Mouse (Mus musculus) layer of hippocampus, postnatal 10 days (tissue): ENCODE measurements at regions not wholly inside any gene's neighbourhood (a gene's known extent, or its start where the extent isn't known, plus 50 kb on each side); places are given as distances from the start of the nearest gene placed in this dataset.

ENCODE experiments used
- DNase-seq, 2 experiments: peaks; one replicate each; pipeline ENCODE4 v3.0.0; 2021; ENCODE audit warnings: low spot score in 2 of 2

DNA sequence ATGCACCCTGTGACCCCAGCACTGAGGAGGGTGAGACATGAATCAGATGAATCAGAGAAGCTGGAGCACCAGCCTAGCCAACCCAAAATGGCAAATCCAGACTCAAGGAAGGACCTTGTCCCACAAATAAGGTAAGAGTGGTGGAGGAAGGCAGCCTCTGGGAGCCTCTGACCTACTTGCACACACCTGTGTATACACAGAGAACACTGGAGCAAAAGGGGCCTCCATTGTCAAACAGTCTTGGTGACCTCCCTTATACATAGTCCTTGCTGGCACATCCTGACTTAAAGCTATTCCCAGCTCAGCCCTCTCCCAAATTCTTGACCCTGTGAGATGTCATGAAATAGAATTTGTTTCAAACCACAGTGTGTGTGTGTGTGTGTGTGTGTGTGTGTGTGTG, 57.1 kb downstream of the Inhbb start:
- DNase-seq, result no peak

DNA sequence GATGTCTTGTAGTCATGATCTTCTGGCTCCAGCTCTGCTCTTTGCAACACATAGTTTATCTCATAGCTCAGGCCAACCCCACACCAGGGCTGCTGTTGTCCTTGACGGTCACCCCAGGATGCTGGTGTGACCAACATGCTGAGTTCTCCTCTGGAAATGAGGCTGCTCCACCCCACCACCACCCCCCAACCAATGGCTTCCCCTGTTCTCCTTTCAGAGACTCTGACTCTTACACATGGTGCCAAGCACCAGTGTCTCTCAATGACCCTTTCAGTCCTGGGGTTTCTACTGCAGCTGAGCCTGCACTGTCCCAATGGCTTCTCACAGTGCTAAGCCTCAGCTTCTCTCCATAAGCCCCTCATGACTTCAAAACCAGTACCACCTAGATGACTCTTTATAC, 64.0 kb downstream of the Inhbb start:
- DNase-seq, result no peak

DNA sequence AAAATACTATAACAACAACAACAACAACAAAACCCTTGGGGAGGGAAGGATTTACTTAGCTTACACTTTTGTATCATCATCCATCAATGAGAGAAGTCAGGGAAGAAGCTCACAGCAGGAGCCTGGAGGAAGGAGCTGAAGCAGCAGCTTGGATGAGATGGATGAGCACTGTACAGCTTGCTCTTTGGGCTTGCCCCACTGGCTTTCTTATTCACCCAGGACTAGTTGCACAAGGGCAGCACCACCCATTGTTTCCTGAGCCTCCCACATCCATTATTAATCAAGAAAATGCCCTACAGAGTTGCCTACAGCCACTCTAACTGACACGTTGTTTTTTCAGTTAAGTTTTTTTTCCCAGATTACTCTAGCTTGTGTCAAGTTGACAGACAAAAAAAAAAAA, 65.1 kb downstream of the Inhbb start:
- DNase-seq, result no peak

DNA sequence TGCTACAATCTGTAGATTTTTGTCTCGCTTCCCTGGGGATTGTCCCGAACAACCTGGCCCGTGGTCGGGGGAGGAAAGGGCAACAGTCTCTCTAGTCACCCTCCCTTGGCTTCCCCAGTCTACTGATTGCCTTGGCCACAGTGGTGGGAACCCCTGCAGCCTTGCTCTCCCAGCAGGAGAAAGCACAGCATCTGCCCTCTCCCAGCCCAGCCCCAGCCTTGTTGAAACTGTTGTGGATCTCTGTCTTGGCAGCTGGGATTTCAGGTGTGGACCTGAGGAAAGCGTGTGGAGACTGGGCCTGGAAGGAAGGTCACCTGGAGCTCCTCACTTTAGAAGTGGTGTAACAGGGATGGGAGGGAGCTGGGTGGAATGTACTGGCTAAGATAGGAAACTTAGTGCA, 66.6 kb downstream of the Inhbb start:
- no peak for DNase-seq

DNA sequence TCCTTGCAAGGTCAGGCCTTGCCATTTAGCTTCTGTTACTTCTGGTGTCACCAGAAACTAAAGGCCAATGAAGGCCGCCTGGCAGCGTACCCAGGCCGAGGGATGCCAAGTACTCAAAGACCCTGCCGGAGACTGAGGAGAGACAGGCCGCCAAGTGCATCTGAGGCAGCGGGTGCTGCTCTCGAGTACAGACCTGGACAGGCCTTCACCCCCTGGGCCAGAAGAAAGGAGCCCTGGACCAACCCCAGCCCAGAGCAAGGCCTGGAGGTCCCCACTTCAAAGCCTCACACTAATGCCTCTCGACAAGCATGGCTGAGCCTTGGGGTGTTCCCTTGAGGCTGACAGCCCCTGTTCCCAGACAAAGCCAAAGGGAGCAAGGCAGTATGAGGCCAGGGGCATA, 70.5 kb downstream of the Inhbb start:
- DNase-seq, result no peak

DNA sequence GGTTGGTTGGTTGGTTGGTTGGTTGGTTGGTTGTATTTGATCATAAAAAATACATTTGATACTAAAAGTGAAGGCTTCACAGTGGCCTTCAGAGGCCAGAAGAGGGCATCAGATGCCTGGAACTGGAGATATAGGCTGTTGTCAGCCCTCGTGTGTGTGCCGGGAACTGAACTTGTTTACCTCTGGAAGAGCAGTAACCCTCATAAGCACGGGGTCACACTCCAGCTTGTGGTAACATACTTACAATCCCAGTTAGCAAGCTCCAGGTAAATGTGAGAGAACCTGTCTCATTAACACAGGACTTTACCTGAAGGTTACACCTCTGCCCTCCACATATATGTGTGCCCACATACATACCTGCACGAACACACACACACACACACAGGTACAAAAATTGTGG, 71.2 kb downstream of the Inhbb start:
- no peak for DNase-seq

DNA sequence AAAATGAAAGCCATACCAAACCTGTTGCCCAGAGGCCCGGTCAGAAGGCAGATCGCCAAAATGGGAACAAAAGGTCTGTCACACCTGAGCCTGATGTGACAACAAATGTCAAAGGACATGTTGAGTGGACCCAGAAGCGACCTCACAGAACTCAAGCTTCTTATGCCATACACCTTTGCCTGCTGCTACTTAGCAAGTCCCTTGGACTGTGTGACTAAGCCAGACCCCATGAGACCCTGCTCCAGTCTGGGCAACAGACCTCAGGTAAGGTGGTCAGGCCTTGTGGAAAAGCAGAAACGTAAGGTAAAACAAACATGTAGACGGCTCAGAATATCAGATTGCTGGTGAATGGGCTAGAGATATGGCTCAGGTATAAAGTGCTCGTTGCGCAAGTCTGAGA, 71.8 kb downstream of the Inhbb start:
- no peak for DNase-seq

DNA sequence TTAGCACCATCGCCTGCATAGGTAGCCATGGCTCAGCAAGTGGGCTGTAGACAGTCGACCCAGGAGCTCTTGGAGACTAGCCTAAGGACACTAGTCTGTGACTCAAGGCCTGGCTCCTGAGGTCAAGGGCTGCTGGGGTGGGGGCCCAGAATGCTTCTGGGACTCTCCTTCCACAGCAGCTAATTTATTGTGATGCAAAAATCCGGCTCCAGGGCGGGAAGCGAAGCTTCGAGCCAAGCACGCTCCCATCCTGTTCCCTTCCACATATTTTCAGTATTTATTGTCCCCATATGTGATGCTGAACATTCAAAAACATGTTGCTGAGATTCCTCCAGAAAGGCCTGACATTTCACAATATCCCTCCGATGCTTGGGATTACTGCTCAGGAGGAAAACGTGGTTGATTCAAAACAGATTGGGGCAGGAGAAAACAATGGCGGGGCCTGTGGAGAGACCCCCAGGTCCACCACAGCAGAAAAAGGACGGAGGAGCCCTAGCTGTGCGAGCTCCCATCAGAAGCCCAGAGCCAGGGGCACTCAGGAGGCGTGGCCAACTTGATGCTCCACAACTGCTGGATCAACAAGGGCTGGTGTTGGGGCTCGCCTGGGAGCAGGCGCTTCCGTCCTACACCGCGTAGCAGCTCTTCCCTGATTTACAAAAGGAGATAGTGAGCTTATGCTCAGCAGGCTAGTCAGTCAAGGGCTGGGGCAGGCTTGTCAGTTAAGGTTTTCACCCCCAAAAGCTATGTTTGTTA, 73.4 kb downstream of the Inhbb start:
- no peak for DNase-seq

DNA sequence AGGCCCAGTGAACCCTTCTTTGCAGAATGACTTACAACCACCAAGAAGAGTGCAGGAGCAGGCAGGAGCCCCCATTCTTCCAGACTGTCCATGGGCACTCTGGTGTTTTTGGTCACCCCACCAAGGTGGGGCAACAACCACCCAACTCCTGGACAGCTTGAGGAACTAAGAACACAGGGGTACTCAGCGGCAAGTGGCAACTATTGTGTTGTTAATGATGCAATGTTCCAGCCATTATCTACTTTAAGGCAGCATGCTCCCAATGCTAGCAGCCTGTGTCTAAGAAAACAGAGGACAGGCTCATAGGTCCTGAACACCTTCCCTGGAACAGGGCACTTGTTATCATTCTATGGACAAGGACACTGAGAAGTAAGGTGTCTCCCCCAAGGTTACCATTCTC, 74.3 kb downstream of the Inhbb start:
- no peak for DNase-seq

DNA sequence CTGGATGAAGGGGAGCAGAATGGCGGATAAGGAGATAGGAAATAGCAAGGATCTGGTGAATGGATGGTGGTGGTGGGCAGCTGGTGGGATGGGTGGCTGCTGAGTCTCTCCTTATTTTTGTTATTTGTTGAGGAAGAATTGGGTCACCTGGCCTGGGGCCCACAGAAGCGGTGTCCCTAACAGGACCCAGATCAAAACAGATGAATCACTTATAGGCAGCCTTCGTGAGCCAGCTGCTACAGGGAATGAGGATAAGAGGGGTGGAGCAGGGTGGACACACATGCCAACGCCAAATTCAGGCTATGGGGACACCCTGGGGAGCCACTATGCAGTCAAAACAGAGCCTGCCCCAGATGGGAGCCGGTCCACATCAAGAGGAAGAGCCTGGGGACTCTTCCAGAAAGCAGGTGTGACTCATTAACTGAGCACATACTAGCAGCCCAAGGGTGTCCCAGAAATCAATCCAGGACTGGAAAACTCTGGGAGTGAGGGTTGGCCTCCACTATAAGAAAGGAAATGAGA, 75.4 kb downstream of the Inhbb start:
- no peak for DNase-seq

DNA sequence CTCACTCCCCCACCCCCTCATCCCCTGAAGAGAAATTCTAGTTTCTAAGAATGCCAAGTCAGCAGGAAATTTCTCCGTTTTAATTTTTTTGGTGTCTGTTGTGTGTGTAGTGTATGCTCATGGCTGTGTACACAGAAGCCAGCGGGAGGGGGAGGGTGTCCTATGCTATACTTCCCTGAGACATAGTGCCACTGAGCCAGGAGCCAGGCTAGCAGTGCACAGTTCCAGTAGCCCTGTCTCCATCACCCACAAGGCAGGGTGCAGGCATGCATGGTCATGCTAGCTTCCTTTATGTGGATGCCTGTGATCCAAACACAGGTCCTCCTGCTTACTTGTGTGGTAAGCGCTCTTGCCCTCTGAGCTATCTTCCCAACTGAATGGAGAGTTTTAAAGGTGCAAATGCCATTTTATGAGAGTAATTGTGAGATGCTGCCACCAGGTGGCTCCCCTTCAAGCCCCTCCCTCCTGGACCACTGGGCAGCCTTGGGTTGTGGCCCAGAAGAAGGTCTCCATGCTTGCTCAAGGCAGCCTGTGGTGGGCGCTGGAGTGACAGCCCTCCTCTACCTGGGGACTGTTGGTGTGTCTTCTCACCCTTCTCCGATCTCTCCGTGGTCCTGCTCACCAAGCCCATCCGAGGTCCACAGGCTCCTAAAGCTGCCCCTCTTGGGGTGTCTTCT, 76.8 kb downstream of the Inhbb start:
- peak in 1 of 2 experiments; percentile 38 for DNase-seq

DNA sequence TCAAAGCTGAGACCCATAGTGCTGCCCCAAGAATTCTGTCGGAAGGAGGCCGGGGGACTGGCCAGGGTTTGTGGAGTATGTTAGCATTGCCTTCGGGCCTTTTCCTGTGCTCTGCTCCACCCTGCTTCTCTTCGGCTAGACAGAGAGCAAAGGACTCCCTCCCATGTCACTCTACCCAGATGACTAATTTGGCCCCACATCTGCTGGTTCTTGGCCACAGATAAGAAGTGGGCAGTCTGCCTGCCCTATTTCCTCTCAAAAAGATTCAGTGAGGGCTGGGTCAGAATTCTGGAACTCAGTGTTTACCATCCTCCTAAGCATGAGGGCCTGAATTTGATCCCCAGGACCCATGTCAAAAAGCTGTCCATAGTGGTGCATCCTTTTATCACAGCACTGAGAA, 78.0 kb downstream of the Inhbb start:
- DNase-seq, result no peak

DNA sequence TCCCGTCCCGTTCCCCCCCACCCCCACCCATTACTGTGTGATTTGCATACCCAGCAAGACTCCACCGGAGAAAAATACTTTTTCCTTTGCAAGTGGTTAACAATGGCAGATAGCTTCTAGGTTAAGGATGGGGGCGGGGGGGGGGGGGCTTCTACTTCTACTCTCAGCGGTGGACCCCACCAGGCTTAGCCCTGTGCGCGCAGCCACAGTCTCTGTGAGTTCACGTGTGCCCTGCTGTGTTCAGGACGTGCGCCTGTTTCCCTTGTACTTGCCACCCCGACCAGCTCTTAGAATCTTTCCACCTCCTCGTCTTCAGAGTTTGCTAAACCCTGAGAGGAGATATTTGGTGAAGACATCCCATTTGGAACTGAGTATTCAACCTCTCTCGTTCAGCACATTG, 86.9 kb downstream of the Inhbb start:
- DNase-seq, result no peak

DNA sequence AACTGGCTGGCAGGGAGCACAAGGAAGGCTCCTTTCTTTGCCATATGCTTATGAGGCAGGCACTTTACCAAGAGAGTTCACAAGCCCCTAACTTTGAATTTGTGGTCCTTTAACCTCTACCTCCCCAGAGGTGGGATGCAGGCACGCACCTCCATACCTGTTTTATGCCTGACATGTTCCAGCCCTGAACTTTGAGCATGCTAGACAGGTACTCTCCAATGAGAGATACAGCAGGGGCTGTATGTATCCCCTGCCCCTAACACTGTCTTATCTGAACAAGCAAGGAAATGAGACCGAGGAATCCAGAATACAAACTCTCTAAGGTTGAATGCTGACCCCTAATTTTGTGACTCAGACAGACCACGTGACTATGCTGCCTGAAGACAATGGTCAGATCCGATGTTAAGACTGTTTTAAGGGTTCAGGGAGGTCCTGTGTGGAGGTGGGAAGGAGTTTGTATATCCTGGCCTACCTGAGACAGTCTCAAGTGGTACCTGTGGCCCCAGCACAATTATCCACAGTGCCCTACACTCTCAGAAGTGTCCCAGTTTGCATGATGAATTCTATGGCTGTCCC, 91.2 kb downstream of the Inhbb start:
- no peak for DNase-seq

DNA sequence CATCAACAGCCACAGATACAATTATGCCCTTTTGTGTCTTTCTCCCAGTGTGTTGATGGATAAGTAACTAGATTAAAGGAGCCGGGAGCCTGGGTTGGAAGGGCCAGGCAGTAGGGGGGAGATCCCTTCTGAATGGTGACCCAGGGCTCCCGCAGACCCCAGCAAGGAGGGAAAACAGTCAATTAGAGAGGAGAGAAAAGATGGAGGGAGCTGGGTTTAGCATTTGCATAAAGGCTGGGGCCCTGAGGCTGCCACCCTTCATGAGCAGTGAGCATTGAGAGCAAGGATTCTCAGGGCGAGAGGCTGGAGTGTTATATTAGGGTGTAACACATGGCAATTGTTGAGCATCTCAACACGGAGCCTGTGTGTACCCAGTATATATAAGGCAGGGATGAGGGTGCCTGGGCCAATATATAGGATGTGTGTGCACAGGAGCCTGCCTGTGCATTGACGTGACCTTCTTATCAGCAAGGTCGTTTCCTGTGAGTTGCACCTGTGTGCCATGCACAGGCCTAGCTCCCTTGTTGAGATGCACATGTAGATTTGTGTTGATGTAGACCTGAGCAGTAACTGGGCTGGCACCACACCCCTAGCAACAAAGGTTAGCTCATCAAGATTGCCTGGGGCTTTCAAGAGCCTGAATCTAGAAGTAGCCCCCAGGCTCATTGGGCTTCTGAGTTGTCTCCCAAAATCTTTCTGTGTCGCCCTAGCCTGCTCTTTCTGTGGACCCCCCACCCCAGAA, 92.2 kb downstream of the Inhbb start:
- no peak for DNase-seq

DNA sequence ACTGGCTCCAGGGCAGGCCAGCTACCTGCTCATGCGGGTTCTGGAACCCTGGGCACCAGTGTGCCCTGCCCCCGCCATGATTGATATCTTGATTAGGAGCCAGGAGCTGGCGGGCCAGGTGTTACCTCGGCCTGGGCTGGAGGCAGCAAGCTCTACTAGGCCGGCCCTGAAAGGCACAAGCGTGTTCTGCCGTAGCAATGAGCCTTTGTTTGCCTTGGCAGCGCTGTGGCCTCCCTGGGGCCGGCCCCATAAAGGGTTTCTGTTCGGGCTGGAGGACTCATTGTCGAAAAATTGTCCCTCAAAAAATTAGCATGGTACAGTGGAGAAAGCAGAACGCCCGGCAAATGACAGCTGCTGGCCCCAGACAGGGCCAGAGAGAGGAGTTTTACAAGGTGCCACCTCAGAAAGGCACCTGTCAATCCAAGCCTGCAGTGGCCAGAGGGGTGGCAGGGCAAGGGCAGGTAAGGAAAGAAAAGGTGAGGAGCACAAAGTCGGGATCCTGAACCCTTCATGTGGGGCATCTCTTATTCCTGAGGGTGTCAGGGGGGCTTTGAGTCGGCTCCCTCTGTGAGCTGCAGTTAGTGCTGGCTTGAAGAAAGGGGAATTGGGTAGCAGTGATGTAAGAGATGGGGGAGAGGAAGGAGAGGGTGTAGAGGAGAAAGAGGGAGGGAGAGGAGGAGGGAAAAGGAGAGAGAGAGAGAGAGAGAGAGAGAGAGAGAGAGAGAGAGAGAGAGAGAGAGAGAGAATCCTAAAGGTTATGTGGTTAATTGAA, 92.9 kb downstream of the Inhbb start:
- DNase-seq, result peak; percentile 57 to 68

DNA sequence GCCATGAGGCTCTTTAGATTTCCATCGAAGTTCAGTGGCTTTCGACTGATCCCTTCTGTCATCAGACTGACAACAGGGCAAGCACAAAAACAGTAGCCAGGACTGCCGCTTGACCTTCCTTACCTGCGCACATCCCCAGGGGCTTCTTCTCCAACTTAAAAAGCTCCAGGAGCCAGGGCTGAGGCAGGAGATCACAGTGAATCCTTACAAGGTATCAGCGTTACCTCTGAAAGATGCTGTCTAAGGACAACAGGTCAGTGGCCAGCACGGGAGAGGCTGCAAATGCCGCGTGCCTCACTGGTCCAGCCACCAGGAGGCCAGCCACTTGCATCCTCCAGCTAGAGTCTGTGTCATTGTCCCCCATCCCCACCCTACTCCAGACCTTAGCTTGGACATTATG, 97.5 kb downstream of the Inhbb start:
- no peak for DNase-seq

DNA sequence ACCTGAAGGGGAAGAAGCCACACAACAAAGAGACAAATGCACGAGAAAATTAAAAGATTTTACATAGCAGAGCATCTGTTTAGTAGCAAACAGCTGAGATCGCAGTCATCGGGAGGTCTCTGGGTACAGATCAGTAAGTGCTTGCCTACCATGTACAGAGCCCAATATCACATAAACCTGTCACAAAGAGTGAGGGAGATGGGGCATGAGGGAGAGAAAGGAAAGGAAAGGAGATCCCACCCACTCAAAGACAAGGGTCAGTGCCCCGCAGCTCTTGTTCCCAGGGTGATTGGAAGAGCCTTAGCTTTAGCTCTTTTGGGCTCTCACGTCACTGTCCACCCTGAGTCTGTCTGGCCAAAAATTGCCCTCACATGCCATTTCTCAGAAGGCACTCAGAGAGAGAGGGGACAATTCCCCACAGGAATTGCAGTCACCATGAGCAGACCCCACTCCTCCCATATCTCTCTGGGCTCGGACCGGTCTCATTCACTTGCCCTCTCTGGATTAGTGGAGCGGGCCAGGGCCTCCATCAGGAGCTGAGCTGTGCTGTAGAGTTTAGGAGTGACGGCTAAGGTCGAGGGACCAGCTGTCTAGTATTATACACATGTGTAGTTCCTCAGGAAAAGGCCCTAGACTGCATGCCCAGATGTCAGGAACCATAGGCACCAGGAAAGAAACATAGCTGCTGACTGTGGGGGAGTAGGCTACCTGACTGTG, 99.6 kb downstream of the Inhbb start:
- DNase-seq, result no peak

DNA sequence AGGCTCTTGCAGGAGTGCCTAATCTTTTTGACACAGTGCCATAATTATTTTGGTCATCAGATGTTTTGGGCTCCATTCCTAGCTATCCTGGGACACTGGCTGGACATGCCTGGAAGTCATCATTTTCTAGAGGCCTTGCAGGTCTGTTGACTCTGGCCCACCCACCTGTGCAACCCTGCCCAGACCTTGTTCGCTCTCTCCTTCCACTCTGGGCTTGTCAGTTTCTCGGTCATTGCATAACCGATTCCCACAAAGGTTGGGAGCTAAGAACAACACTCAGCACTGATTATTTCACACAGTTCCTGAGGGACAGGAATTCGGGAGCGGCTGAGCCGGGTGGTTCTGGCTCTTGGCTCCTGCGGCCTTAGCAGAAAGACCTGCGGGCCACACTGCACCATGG, 100.2 kb downstream of the Inhbb start:
- no peak for DNase-seq

DNA sequence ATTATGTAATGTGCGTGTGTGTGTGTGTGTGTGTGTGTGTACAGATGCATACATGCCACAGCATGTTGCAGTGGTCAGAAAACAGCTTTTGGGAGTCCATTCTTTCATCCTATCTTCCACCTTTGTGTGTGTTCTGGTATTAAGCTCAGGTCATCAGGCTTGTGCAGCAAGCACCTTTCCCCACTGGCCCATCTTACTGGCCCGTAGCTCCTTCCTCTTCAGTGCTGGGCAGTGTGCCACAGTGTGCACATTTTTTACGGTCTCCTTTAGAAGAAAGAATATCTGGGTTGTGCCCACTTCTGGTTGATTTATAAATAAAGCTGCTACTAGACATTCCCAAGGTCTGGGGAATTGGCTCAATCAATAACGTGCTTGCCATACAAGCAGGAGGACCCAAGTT, 105.0 kb downstream of the Inhbb start:
- DNase-seq, result no peak
